Mouse (Mus musculus) heart, adult 8-10 months (tissue): Measurements from ENCODE around the gene Tbc1d22a. TPM values are rescaled to one million over a fixed set of nuclear protein-coding genes. Genes with fewer than 3 reads are reported as not detected.
A peak's percentile ranks its signal among the peaks of the same experiment; 100 is the strongest.

Source experiments
- DNase-seq: peaks from one replicate; pipeline ENCODE4 v3.0.0; 2022; ENCODE audit warnings: low spot score
- total RNA-seq, 4 experiments: library from RNA; stranded (reverse); gene quantifications; 2 replicates each; pipeline ENCODE4 v1.2.4; 2022

The Tbc1d22a gene
- total RNA-seq, 4 experiments from 2014 or later = 24.9 to 30.8 (median 27.7) TPM

- DNase-seq = no peak
Observed at GRCm38 (mm10) chr15:86386325-86386724, 172.1 kb downstream of the Tbc1d22a start.

- no peak for DNase-seq
Observed at GRCm38 (mm10) chr15:86388597-86388996, 174.3 kb downstream of the Tbc1d22a start.

- DNase-seq = no peak
Observed at GRCm38 (mm10) chr15:86404866-86405265, 190.6 kb downstream of the Tbc1d22a start.

- peak; percentile 28 for DNase-seq
Observed at GRCm38 (mm10) chr15:86405527-86405926, 191.3 kb downstream of the Tbc1d22a start.

GRCm38 (mm10) chr15:86409352-86409751 is 195.1 kb downstream of the Tbc1d22a start:
- DNase-seq = no peak

- DNase-seq = no peak
Observed at GRCm38 (mm10) chr15:86411532-86412080, 197.3 kb downstream of the Tbc1d22a start.

GRCm38 (mm10) chr15:86415951-86416350 is 201.7 kb downstream of the Tbc1d22a start:
- no peak for DNase-seq

GRCm38 (mm10) chr15:86418436-86418835 is 204.2 kb downstream of the Tbc1d22a start:
- DNase-seq = no peak

GRCm38 (mm10) chr15:86419620-86420019 is 205.4 kb downstream of the Tbc1d22a start:
- DNase-seq = no peak

GRCm38 (mm10) chr15:86422858-86423257 is 208.6 kb downstream of the Tbc1d22a start:
- DNase-seq = peak; percentile 9

GRCm38 (mm10) chr15:86423884-86424283 is 209.6 kb downstream of the Tbc1d22a start:
- DNase-seq = no peak

GRCm38 (mm10) chr15:86424971-86425370 is 210.7 kb downstream of the Tbc1d22a start:
- no peak for DNase-seq

GRCm38 (mm10) chr15:86426364-86427000 is 212.2 kb downstream of the Tbc1d22a start:
- DNase-seq = no peak

- no peak for DNase-seq
Observed at GRCm38 (mm10) chr15:86427439-86427838, 213.2 kb downstream of the Tbc1d22a start.

- no peak for DNase-seq
Observed at GRCm38 (mm10) chr15:86428496-86428895, 214.2 kb downstream of the Tbc1d22a start.

GRCm38 (mm10) chr15:86429766-86430335 is 215.6 kb downstream of the Tbc1d22a start:
- no peak for DNase-seq

- no peak for DNase-seq
Observed at GRCm38 (mm10) chr15:86431539-86432080, 217.4 kb downstream of the Tbc1d22a start.

- DNase-seq = no peak
Observed at GRCm38 (mm10) chr15:86432791-86433190, 218.5 kb downstream of the Tbc1d22a start.

- no peak for DNase-seq
Observed at GRCm38 (mm10) chr15:86433378-86433777, 219.1 kb downstream of the Tbc1d22a start.

GRCm38 (mm10) chr15:86434241-86434640 is 220.0 kb downstream of the Tbc1d22a start:
- no peak for DNase-seq

GRCm38 (mm10) chr15:86437346-86437745 is 223.1 kb downstream of the Tbc1d22a start:
- DNase-seq = no peak

GRCm38 (mm10) chr15:86439015-86439796 is 224.9 kb downstream of the Tbc1d22a start:
- DNase-seq = no peak
